Mouse (Mus musculus) thymus, adult 2 months (tissue): ENCODE measurements around the gene Tnfsf18. TPM values are rescaled to one million over a fixed set of nuclear protein-coding genes. Genes with fewer than 3 reads are reported as not detected.

ENCODE experiments used
- DNase-seq: peaks from one replicate; pipeline ENCODE4 v3.0.0; 2021
- H3K27ac ChIP-seq: fragments of 200-500 bp; 2 replicates; pipeline ENCODE4 v1.5.1; 2012; ENCODE audit warnings: low read length, control low read depth; ENCODE audit not compliant: control insufficient read depth, insufficient read depth
- H3K27me3 ChIP-seq: fragments of 200-500 bp; 2 replicates; pipeline ENCODE4 v1.6.1; 2012; ENCODE audit warnings: mild to moderate bottlenecking, low read length, moderate library complexity, mixed read lengths; ENCODE audit not compliant: control insufficient read depth, insufficient read depth
- H3K36me3 ChIP-seq: fragments of 200-500 bp; 2 replicates; pipeline ENCODE4 v1.6.1; 2012; ENCODE audit warnings: mild to moderate bottlenecking, low read length, moderate library complexity; ENCODE audit not compliant: control insufficient read depth, insufficient read depth
- H3K4me1 ChIP-seq: fragments of 200-500 bp; replicated peaks from 2 replicates; pipeline ENCODE4 v1.6.1; 2012; ENCODE audit warnings: low read length; ENCODE audit not compliant: control insufficient read depth, insufficient read depth
- H3K4me3 ChIP-seq: fragments of 200-500 bp; 2 replicates; pipeline ENCODE4 v1.5.1; 2012; ENCODE audit warnings: mild to moderate bottlenecking, low read length, control low read depth, moderate library complexity; ENCODE audit not compliant: control insufficient read depth, insufficient read depth
- CTCF ChIP-seq: fragments of 200-500 bp; IDR thresholded peaks from 2 replicates; pipeline ENCODE4 v1.5.1; 2012; ENCODE audit warnings: mild to moderate bottlenecking, control low read depth, low read length, moderate library complexity, borderline replicate concordance; ENCODE audit not compliant: control insufficient read depth, poor library complexity, insufficient read depth; ENCODE audit errors: extremely low read depth
- POLR2A ChIP-seq: fragments of 200-500 bp; IDR thresholded peaks from 2 replicates; pipeline ENCODE4 v1.6.1; 2012; ENCODE audit warnings: mild to moderate bottlenecking, low read length, control low read depth, moderate library complexity; ENCODE audit not compliant: control insufficient read depth, poor library complexity, insufficient read depth; ENCODE audit errors: extremely low read depth
- WGBS: fragments of 180-500 bp; shearing (Covaris S2); methylation state at CpG from one replicate; pipeline ENCODE4 v1.1.7; 2018; 5-methylcytosine and 5-hydroxymethylcytosine counted together
- polyA plus RNA-seq: library from polyadenylated mRNA; depleted of rRNA; stranded (reverse); fragments of >200 nt; gene quantifications from 2 replicates; pipeline ENCODE4 v1.2.3, GENCODE M21; 2012

Gene Tnfsf18
- polyA plus RNA-seq, 1 experiment: 0.09 TPM

DNA sequence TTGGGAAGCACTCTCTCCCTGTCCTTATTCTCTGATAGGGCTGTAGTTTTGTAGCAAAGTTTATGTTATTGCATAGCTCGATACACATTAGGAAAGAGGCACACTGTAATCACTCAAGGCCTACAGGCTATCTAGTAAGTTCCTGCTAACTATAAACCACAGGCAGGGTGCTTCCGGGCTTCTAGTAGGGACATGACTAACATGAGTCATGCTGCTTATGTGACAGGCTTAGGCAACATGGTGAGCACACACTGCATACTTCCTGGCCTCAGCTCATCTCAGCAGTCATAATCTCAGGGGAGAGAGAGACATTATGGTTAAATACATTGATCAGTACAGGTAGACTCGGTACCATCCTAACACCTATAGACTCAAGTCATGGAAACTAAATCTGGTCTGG is 12.2 kb upstream of the Tnfsf18 start:
- 64% methylated on average over 3 of the region's 3 CpGs for WGBS

GRCm38 (mm10) chr1:161487069-161487468 is 7.4 kb upstream of the Tnfsf18 start:
- Histone ChIP-seq H3K27me3 (no peaks in the 10 kb centered on the region), H3K36me3 (no peaks in the 10 kb centered on the region), H3K27ac (no peak overlapping the region), H3K4me1 (no peaks in the 10 kb centered on the region), H3K4me3 (no peak overlapping the region)
- WGBS: 73% methylated on average over 5 of the region's 5 CpGs
- no peak for DNase-seq
- TF ChIP-seq CTCF: no peak
- TF ChIP-seq POLR2A: no peak

More for the DNA sequence above, 12.2 kb upstream of the Tnfsf18 start:
- Histone ChIP-seq H3K4me1 (no peaks in the 10 kb centered on the region), H3K36me3 (no peaks in the 10 kb centered on the region), H3K27me3 (no peaks in the 10 kb centered on the region), H3K27ac (no peak overlapping the region), H3K4me3 (no peak overlapping the region)
- TF ChIP-seq POLR2A: no peak
- TF ChIP-seq CTCF: no peak
- DNase-seq: no peak

DNA sequence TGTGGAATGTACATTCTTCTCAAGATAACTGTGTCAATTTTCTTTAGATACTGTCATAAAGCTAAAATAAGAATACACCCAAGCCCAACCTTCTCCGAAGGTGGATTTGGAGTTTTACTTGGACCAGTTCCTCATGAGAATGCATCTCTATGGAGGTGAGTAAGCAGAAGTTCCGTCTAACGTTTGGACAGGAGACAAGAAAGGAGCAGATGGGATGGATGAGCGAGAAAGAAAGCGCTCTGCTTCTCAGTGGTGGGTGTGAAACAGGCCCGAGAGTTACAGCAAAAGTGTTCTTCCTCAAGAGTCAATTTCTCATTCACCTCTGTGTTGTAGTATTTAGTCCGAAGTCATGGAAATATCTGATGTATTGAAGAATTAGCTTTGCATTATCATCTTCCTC is 2.7 kb upstream of the Tnfsf18 start:
- no peaks in the 10 kb centered on the region for H3K36me3 ChIP-seq
- no peak for DNase-seq
- no peak overlapping the region for H3K27ac ChIP-seq
- 89% methylated on average over 7 of the region's 7 CpGs for WGBS
- H3K27me3 ChIP-seq: no peaks in the 10 kb centered on the region
- TF ChIP-seq POLR2A (no peak), CTCF (no peak)
- H3K4me1 ChIP-seq: no peaks in the 10 kb centered on the region
- H3K4me3 ChIP-seq: no peak overlapping the region

GRCm38 (mm10) chr1:161496866-161497645 is 2.6 kb downstream of the Tnfsf18 start:
- TF ChIP-seq POLR2A (no peak), CTCF (no peak)
- 69% methylated on average over 7 of the region's 7 CpGs for WGBS
- Histone ChIP-seq H3K4me3 (no peak overlapping the region), H3K27me3 (no peaks in the 10 kb centered on the region), H3K36me3 (no peaks in the 10 kb centered on the region), H3K4me1 (no peaks in the 10 kb centered on the region), H3K27ac (no peak overlapping the region)
- no peak for DNase-seq

DNA sequence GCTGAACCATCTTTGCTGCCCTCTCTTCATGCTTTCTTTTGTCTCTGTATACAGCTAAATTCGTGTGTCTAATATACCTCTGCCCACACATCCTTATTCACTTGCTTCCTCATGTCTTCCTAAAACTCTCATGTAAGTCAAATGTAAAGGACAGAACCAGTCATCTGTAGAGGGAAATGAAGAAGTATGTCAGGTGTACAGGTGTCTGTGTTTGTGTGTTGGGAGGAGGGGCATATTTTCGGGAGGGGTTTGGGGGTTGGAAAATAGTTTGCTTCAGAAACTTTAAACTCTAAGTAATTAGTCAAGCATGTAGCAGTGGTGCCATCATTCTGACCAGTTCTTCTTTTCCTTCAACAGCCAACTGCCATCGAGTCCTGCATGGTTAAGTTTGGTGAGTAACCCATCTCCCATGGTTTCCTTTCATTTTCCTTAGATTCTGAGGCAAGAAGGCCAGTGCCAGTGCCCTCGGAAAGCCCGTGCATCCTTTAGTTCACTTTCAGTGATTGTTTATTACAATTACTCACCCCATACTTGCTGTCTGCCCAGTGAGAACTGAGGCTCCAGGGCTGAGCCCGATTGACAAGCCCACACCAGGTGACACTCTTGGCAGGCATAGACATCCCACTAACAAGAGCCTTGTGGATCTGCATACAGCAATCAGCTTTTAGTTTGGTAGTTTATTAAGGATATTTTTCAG is 5.8 kb downstream of the Tnfsf18 start:
- no peaks in the 10 kb centered on the region for H3K4me1 ChIP-seq
- 91% methylated on average over 6 of the region's 6 CpGs for WGBS
- no peak overlapping the region for H3K4me3 ChIP-seq
- no peaks in the 10 kb centered on the region for H3K27me3 ChIP-seq
- peak overlapping the region; percentile 34; the same call in 1 of the 2 replicates for H3K27ac ChIP-seq
- no peak for TF ChIP-seq POLR2A
- no peak for DNase-seq
- no peaks in the 10 kb centered on the region for H3K36me3 ChIP-seq

- Histone ChIP-seq H3K27ac (no peak overlapping the region), H3K4me1 (no peaks in the 10 kb centered on the region), H3K27me3 (no peaks in the 10 kb centered on the region), H3K4me3 (no peak overlapping the region), H3K36me3 (no peaks in the 10 kb centered on the region)
- no peak for DNase-seq
- WGBS: 75% methylated on average over 4 of the region's 4 CpGs
- TF ChIP-seq POLR2A: no peak
- TF ChIP-seq CTCF: no peak
Measured at GRCm38 (mm10) chr1:161500811-161501146, 6.3 kb downstream of the Tnfsf18 start.
